Mouse (Mus musculus) frontal cortex, postnatal 25 days (tissue): ENCODE data around the gene Cep128.

Source experiments
- DNase-seq, 2 experiments: peaks; one replicate each; pipeline ENCODE4 v3.0.0; 2022; ENCODE audit warnings: low spot score in 2 of 2

Cep128 gene

DNA sequence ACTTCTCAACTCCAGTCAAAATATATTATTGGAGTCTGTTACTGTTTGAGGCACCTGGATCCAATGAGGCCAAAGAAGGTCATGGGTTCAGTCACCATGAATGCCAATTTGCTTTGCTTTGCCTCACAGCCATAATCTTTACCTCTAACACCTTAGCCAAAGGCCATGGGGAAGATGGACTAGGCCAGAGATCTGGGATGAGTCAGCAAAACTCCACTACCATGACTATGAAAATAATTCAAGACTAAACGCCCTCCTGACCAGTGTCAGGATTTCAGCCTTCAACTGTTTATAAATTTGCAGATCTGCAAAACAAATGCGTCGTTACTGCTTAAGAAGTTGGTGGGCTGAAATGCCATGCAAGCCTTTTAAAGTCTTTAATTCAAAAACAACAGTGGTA lies 76.5 kb downstream of the Cep128 start:
- DNase-seq, result no peak

DNA sequence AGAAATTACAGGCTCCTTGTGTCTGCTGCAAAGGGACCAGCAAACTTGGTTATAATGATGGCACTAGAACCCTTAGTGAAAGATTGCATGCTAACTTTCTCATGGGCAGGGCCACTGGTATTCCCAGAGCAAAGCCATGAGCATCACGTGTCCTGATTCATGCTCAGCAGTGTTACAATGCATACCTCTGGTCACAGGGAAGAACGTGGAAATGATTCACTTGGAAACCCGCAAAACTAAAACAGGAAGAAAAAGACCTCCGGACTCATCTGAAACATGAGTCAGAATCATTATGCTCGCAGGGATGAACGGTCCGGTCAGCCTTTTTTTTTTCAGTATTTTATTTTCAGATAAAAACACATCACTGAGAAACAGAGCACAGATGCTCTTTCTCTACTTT lies 78.4 kb downstream of the Cep128 start:
- DNase-seq, result no peak

DNA sequence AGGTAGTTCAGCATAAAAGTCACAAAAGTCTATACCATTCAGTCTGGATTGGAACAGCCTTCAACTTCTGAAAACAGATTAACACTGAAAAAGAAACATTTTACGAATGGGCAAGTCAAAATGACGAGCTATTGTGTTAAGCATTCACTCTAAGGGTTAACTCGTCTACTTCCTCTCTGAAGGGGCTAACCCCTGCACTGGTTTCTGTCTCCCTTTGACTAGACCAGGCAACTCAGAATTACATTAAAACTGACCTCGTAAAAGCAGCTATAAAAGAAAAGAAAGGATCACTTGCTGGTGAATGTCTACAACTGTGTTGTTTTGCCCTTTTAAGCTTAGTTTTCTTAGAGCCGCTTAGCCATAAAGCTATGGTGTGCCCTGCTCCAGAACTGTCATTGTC lies 79.2 kb downstream of the Cep128 start:
- no peak for DNase-seq

DNA sequence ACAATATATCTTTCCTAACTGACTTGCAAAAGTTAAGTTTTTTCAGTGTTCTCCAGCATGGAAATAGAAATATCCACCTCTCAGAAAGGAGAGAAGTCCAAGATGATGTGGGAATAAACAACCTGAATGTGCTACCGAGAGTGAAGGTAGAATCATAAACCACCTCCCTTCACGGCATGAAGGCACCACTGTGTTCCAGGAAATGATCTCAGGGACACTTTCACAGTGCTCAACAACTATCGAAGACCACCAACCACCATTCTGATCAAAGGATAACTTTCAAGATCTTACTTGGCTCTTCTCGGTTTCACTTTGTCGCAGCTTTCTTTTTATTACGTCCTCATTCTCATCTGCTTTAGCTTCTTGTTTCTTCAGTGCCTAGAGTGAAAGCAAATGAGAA lies 85.5 kb downstream of the Cep128 start:
- no peak for DNase-seq

DNA sequence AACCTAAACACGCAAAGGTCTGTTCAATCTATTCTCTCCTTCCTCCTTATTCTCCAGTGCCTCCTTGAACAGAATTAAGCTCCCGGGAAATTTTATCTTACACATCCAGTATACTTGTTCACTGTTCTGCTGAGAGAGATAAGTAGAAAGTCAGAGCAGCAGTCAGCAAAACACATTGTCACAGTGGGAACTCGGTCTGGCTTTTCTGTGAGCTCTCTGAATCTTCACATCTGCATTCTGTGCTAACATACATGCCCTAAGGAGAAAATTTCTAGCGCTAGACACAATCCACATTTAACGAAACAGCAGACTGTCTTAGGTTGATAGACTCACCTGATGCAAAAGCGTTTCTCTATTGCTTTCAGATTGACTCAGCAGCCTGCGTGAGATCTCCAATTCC lies 88.3 kb downstream of the Cep128 start:
- DNase-seq, result no peak

DNA sequence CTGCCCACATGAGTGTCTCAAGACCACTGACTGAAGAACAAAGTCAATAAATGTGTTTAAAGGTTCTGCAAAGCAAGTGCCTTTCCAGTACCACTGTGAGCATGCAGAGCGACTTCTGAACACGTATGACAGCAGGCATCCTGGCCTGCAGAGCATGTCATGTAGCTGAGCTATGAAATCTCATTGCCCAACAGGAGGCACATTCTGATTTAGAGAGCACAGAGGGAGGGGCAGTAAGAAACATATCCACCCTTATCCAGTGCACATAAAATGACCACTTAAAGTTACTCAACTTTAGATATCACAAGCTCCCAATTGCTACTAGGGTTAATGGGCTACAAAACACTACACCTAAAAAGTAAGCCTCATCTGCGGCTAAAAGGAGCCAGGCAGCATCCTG lies 88.8 kb downstream of the Cep128 start:
- no peak for DNase-seq

DNA sequence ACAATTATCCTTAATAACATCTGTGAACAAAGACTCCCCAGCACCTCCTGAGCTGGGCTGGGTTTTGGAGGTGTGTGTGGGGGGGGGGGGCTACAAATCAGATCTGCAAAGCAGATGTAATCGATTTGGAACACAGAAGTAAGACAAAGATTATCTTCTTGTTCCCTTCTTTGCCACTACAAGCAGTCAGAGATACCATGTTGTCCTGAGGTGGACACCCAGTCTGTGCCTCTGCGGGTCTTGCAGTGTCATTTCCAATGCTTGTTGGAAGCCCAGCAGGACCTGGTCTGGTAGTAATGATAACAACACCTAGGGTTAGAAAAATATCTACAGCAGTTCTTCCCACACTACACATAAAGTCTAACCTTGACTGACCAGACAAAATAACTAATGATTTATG lies 110.3 kb downstream of the Cep128 start:
- no peak for DNase-seq

DNA sequence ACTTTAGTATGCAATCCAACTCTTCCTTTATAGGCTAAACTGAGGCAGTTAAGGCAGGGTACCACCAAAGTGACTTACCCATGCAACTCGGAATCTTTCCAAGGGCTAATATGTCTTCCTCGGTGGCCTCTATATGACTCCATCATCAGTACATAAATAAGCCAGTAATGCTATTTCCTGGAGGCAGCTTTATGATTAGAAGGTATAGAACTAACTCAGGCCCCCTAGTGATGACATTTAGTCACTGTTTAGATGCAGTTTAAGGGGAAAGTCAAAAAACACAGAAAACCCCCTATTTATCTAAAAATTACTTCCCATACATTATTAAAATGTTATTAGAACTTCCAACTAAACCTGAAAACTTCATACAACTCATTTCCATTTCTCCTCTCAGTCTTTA lies 114.6 kb downstream of the Cep128 start:
- DNase-seq, result no peak

DNA sequence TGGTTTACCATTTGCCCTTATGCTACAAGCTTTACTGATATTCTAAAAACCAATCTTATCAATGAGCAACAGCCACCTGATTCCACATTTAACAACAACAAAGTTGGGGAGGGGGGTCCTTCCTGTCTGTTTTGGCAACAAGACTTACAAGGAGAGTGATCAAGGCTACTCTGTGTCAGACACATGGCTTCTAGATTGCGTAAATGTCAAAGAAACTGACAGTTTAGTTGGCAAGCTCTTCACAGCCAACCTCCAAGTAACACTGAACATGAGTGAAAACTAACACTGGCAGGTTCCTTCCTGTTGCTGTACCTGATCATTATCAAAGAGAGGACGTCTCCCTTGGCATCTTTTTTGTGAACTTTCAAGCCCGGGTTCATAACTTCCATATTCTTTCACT lies 115.2 kb downstream of the Cep128 start:
- no peak for DNase-seq

DNA sequence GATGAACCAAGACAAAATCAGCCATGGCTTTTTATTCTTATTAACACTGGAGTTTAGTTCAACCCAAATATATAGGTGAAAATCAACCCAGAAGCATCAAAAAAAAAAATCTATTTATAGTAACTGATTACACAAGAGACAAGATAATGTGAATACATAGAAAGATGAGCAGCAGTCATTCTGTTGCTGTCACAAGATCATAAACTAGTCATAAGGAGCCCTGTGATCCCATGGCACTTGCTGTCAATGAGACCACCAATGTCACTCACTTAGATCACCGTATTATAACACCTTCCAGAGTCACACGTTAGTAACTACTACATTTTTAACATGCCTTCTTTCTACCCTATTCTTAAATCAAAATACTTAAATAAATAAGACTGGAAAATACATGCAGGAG lies 118.2 kb downstream of the Cep128 start:
- DNase-seq, result no peak

DNA sequence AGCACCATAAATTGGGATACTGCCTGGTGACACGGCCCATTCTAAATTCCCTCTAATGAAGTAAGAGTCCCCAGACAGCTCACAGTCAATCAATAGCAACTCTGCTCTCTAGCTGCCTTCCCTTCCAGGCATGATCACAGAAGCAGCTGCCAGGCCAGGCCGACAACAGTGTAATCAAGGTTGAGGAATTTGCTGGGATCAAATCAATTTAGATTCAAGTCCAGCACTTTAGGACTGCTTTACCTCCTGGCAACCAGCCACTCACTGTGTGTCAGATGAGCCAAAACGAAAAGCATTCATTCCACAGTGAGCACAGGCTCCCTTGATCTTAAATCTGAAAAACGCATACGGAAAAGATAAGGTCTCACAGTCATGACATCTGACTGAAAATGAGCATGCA lies 118.7 kb downstream of the Cep128 start:
- no peak for DNase-seq

DNA sequence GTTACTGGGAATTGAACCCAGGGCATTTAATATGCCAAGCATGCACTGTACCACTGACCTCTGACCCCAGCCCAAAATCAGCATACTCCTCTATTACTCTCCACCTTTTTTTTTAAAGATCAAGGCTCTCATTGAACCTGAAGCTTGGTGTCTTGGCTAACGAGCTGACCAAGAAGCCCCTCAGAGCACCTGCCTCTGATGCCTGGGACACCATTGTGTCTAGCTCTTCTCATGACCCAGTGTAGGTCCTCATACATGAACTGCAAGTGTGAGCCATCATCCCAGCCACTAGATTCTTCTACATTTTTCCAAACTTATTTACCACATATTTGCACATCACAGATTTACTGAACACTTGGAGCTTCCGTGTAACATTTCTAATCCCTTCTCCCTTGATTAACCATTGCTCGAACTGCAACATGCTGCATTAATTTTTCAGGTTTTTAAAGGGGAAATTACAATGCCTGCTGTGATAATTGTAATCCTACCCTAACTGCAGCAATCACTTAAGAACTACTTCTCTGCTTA lies 119.3 kb downstream of the Cep128 start:
- DNase-seq, result no peak

DNA sequence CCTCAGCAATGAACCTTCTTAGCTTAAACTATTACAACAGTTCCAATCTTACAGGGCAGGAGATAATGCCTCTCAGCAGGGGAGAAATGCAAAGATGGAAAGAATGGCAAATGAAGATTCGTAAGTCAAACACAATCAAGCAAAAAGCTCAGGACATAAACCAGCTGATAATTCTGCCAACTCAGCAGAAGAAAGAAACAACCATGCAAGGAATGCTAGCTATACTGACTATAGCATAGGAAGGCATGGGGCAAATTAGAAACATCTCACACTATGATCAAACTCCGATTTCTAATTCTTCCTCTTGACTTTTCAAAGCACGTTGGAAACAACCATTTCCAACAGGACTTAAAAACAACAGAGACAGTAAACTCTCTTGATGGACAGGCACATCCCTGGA lies 120.5 kb downstream of the Cep128 start:
- no peak for DNase-seq

DNA sequence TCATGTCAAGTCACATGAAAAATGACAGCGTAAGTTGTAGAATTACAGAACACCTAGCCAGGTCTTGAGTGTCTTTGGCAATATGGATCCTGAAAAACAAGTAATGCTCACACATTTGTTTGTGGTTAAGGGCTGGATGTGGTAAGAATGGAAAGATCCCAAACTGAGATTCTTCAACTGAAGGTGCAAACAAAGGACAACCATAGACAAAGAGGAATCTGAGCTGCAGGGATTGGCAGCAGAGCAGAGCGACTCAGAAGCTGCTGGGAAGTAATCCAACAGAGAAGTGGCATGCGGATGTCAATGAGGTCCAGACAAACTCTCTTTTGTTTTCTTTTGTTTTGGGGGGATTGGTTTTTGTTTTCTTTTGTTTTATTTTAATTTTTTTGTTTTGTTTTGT lies 121.4 kb downstream of the Cep128 start:
- DNase-seq, result no peak

DNA sequence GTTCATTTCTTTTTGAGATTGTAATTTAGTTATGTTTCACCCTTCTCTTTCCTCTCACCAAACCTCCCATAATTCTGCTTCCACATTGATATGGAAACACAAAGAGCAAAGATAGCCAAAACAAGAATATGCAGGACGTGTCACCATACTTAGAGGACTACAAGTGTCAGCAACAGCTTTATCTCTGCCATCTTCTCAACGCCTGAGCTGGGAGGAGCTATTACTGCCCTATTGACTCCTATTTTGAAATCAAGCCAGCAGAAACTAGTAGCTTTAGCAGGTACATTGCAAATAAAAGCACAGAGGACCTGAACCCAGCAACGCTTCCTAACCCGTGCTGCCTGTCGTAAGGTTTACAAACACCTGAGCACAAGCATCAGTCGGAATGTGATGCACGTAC lies 127.9 kb downstream of the Cep128 start:
- no peak for DNase-seq

DNA sequence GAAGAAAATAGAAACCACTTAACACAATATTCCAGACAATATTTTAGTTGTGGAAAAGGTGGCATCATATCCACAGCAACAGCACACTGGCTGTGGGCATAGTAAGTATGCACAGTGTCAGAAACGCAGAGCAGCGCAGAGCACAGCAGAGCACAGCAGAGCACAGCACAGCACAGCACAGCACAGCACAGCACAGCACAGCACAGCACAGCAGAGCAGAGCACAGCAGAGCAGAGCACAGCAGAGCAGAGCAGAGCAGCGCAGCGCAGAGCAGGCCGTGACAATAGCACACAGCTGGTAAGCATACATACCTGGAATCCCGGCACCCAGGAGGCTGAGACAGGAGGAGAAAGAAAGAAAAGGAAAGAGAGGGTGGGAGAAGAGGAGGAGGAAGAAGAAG lies 129.4 kb downstream of the Cep128 start:
- DNase-seq, result no peak

DNA sequence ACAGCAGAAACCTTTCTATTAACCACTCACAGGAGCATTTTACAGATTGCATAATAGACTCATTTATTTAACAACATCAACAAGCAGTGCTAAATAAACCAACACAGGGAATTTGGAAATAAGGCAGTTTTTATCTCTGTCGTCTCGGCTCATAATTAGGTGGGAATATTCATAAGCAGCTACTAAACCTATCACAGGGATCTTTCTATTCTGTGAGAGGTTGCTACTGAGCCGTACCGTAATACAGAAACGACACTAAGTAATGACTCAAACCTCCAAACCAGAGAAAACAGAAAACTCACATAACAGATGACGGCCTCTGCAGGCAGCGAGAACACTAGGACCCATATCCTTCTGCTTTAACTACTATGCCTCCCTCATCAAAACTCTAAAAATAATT lies 163.6 kb downstream of the Cep128 start:
- no peak for DNase-seq

DNA sequence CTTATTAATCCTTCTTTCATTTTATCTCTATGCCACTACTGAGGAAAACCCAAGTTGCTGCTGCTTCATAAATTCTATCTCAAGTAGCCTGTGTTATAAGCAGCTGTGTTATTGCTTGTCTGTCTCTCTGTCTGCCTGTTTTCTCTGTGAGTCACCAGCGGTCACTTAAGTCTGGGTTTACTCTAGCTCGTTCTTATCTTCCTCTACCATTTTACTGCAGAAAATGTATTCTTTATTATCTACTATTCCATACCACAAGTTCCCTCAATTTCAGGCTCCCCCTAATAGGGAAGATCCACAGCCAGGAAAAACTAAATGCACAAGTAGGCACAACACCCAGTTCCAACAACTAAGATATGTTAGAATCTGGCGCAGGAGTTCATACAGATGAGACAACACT lies 178.7 kb downstream of the Cep128 start:
- no peak for DNase-seq

DNA sequence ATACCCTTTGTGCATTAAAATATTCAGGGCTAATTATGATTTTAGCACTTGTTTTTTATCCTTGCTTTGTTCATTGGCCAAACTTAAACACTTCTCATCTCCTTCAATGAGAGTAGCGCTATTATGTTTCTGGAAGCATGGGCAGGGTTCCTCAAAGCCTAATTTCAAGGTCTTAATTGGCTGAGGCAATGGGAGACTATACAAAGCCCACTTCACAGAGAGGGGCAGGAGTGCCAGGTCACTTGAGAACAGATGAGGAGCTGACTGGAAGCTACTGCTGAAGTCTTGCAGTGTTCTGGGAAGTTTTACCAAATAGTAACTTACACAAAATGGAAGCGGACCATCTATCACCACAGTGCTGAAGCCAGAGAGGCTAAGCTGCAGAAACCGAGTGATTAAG lies 179.9 kb downstream of the Cep128 start:
- DNase-seq, result no peak

DNA sequence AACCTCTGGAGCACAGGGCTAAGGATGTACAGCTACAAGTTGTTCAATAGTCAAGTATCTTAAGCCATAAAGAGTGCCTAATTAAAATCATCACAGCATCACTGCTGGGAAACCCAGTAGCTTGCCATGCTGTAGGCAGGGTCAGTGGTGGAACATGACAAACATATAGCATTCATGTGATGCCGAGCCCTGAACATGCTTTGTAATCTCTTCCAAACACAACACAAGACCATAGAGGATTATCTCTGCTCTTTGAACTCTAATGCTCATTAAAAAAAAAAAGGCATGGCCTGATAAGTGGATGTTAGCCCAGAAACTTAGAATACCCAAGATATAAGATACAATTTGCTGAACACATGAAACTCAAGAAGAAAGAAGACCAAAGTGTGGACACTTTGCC lies 181.7 kb downstream of the Cep128 start:
- no peak for DNase-seq

DNA sequence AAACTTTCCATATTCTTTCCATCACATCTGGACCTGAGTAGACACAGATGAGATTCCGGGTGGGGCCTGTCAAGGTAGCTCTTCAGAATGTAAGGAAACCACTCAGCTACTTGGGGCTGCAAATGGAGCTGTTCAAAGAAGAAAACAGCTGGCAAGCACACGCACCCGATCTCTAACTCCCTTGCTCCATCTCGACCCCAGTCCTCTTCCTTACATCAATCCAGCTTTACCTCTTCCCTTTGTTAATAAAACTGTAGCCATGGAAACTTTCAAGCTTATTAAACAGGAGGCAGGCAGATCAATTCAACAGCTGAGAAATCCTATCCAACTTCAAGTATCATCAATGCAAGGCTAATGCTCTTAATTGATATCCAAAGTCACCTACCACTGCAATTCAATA lies 195.1 kb downstream of the Cep128 start:
- DNase-seq, result no peak

DNA sequence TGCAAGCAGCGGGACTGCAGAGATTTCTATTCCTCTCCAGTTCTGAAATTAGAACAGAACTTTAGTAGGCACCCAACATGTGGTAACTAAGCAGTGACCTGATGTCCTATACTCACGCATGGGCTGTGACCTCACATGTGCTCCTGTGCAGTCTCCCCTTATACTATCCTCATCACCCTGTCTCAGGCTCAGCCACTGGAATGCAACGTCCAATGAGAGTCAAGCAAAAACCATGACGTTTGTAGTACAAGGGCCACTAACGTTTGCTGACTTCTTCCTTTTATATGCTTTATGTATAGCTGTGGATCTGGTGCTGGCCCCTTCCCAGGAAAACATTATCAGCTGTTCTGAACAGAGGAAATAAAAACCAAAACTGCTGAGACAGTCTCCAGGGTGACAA lies 198.6 kb downstream of the Cep128 start:
- DNase-seq, result no peak

DNA sequence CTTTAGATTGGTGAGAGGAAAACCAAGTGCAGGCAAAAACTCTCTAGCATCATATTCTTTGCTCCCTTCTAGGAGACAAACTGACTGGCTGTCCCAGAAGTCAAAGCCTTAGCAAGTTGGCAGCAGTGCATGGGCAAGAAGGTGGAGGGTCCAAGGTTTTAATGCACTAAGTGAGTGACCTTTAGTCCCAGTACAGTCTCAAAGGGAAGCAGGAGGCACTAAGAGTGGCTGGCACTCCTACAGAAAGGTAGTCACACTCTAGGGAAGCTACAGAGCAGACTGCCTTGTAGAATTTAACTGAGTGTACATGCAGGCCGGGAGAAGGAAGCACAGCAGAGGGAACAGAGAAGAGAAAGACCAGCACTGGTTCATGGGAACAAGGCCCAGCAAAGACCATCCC lies 199.6 kb downstream of the Cep128 start:
- DNase-seq, result no peak

DNA sequence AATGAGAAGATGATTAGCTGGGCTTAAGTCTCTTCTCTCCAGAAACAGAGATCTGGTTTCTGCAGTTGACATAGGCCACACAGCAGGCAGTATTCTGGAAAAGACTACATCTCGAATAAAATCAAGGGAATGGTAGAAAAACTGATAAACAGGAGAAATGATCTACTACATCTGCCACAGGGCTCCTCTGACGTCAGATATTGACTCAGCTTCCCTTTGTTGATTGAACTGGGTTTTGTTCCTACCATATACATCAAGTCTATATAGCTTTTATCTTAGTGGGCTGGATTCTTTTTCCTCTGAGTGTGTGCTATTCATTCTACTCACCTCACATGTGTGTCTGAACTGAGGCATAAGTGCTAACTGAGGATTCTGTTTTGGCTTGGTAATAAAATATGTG lies 200.3 kb downstream of the Cep128 start:
- no peak for DNase-seq

DNA sequence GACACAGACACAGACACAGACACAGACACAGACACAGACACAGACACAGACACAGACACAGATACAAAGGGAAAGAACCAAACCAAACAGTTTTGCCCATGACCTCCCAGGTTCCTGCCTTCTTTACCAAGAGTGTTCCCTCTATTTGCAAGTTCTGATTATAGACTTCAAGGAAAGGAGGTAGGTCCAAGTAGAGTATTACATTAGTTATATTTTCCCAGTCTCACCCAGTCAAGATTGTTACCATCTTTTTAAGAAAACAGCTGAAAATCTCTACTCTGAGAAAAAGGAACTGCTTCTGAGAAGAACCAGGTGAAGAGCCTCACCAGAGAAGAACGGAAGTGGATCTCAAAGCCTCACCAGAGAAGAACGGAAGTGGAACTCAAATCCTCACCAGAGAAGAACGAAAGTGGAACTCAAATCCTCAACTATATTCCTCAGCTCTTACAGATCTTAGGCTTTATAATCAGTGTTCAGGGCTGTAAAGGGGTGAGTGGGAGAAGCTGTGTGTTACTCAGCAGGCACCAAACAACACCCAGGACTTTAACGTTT lies 200.8 kb downstream of the Cep128 start:
- no peak for DNase-seq
